Mouse (Mus musculus): ENCODE data around the gene Dlgap1.

Gene Dlgap1

GRCm38 (mm10) chr17:70470970-70471371 is 502.1 kb downstream of the Dlgap1 start:
- no peak for DNase-seq

- DNase-seq = no peak
Measured at GRCm38 (mm10) chr17:70472162-70472561, 503.3 kb downstream of the Dlgap1 start.

GRCm38 (mm10) chr17:70473871-70474270 is 505.0 kb downstream of the Dlgap1 start:
- DNase-seq = no peak

GRCm38 (mm10) chr17:70483716-70484115 is 514.8 kb downstream of the Dlgap1 start:
- no peak for DNase-seq

- no peak for DNase-seq
Measured at GRCm38 (mm10) chr17:70485668-70486067, 516.8 kb downstream of the Dlgap1 start.

- DNase-seq = no peak
Measured at GRCm38 (mm10) chr17:70486259-70486658, 517.4 kb downstream of the Dlgap1 start.

- no peak for DNase-seq
Measured at GRCm38 (mm10) chr17:70486831-70487230, 518.0 kb downstream of the Dlgap1 start.

- no peak for DNase-seq
Measured at GRCm38 (mm10) chr17:70488784-70489265, 520.0 kb downstream of the Dlgap1 start.

GRCm38 (mm10) chr17:70491575-70491974 is 522.7 kb downstream of the Dlgap1 start:
- no peak for DNase-seq

- no peak for DNase-seq
Measured at GRCm38 (mm10) chr17:70494338-70494737, 525.5 kb downstream of the Dlgap1 start.

- no peak for DNase-seq
Measured at GRCm38 (mm10) chr17:70498256-70498655, 529.4 kb downstream of the Dlgap1 start.

GRCm38 (mm10) chr17:70501933-70502332 is 533.1 kb downstream of the Dlgap1 start:
- no peak for DNase-seq

- DNase-seq = no peak
Measured at GRCm38 (mm10) chr17:70507759-70508158, 538.9 kb downstream of the Dlgap1 start.

- no peak for DNase-seq
Measured at GRCm38 (mm10) chr17:70510441-70510840, 541.6 kb downstream of the Dlgap1 start.

GRCm38 (mm10) chr17:70511401-70511800 is 542.5 kb downstream of the Dlgap1 start:
- DNase-seq = no peak

- DNase-seq = no peak
Measured at GRCm38 (mm10) chr17:70513736-70514135, 544.9 kb downstream of the Dlgap1 start.

GRCm38 (mm10) chr17:70516506-70516905 is 547.6 kb downstream of the Dlgap1 start:
- DNase-seq = no peak

GRCm38 (mm10) chr17:70517333-70517732 is 548.5 kb downstream of the Dlgap1 start:
- DNase-seq = no peak

- DNase-seq = no peak
Measured at GRCm38 (mm10) chr17:70521058-70521851, 552.4 kb downstream of the Dlgap1 start.

GRCm38 (mm10) chr17:70521971-70522370 is 553.1 kb downstream of the Dlgap1 start:
- DNase-seq = no peak

- DNase-seq = no peak
Measured at GRCm38 (mm10) chr17:70525990-70526389, 557.1 kb downstream of the Dlgap1 start.

GRCm38 (mm10) chr17:70527101-70527500 is 558.2 kb downstream of the Dlgap1 start:
- peak; percentile 19 for DNase-seq

- no peak for DNase-seq
Measured at GRCm38 (mm10) chr17:70528196-70529187, 559.6 kb downstream of the Dlgap1 start.
